Mouse (Mus musculus) erythroid progenitor cell, adult 5-6 weeks (primary cell): ENCODE measurements around the gene Ank2. TPM values are rescaled to one million over a fixed set of nuclear protein-coding genes. Genes with fewer than 3 reads are reported as not detected.

Experiments used
- ATAC-seq: replicated peaks from 2 replicates; pipeline ENCODE4 v1.8.0; 2016; ENCODE audit warnings: moderate number of reproducible peaks, mild to moderate bottlenecking, moderate TSS enrichment, inconsistent platforms; ENCODE audit not compliant: poor library complexity, low FRiP score, severe bottlenecking
- total RNA-seq, 2 experiments: library from RNA; stranded (forward) in 1 of 2; stranded (reverse) in 1 of 2; fragments of 150-400 nt in 1 of 2; fragments of 186-747, 209-891 nt in 1 of 2; gene quantifications; 2 replicates each; pipeline versions ENCODE4 v1.2.3 to v1.2.4; 2015 to 2017; ENCODE audit warnings: low replicate concordance in 2 of 2

Ank2 gene
- total RNA-seq, 2 experiments from 2014 or later: 1.2 TPM; not detected in 1

DNA sequence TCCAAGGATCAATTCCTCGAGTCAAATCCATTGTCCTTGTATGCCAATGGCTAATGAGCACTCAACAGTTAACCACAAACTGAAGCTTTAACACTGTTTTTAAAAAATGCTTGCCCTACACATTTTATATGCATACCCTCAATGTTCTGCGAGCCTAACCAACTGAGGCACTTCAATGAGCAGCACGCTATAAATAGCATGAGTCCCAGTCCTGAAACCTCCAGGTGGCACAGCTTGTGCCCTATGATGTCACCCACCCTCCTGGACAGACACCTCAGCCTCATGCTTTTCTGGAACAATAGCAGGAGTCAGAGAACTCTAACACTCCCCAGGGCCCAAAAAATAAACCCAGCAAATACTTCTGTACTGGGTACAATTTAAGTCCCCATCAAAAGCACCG lies 485.2 kb downstream of the Ank2 start:
- ATAC-seq: no peak

DNA sequence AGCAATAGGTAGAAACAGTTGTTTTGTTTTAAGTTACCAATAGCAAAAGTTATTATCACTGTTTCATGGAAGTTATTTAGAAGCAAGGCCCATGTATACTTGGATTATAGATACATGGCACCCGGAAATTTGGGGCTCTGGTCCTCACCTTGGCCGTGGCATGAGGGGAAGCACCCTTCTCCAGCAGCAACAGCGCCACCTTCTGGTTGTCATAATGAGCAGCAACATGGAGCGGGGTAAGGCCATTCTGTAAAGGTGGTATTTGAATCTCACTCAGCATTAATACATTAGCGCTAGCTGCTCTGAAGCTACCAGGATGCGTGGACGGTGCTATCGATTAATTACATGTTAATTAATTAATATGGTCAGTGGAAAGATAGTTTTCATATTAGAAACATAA lies 486.6 kb downstream of the Ank2 start:
- no peak for ATAC-seq

DNA sequence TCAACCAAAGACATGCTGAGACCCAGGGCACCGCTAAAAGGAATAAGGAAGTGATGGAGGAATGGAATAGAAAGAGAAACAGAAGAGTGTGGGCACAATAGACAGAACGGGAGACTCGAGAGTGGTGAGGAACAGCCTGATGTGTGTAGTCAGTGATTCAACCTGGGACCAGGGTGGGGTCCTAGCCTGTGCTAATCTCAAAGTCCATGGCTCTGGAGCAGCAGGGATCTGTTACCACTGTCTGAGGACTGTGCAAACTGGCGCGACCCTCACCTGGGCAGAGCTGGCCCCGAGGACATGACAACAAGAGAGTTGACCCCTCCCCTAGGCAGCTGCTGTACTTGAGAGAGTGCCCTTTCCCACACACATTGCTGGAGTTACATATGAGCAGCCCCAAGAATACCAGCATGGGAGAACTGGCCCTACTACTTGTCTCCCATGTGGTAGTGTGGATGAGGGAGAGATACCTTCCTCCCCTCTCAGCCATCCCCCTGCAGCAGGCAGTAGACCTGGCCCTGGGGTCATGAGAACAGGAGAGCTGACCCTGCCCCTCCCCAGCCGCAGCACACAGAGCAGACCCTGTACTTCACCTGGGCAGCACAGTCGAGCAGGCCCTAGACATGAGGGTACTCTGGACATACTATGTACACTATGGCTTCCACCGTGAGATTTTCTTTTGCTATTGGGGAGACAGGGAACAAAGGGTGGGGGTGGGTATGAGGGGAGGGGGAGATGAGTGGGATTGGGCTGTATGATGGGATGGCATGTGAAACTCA lies 493.1 kb downstream of the Ank2 start:
- no peak for ATAC-seq

DNA sequence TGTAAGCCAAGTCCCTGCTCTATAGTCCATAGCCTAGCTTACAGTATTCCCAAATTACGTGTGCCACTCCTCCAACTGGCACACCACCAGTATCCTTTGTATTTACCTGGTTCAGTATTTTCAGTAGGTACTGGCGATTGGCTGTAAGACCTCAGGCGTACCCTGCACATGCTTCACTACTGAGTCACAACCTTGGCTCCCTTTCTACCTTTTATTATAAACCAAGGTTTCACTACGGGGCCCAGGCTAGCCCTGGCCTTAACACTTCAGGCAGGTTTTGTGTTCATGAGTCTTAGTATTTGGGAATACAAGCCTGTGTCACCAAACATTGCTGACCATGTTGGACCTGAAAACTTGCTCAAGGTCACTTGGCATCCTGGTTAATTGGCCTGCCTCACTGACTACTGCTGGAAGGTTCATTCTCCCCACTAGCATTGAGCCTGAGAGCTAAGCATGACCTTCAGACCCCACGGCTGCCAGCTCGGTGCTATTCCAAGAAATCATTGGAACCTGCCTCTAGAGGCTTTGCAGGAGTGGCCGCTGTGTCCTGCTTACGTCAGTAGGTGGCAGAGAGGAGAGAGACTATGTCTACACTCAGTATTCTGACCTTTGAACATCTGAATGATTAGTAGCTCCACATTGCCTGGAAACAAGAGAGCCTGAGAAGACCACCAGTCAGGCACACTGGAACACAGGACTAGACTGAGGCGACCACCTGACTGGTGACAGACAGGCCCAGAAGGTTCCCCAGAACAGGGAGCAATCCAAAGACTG lies 494.1 kb downstream of the Ank2 start:
- ATAC-seq: no peak

DNA sequence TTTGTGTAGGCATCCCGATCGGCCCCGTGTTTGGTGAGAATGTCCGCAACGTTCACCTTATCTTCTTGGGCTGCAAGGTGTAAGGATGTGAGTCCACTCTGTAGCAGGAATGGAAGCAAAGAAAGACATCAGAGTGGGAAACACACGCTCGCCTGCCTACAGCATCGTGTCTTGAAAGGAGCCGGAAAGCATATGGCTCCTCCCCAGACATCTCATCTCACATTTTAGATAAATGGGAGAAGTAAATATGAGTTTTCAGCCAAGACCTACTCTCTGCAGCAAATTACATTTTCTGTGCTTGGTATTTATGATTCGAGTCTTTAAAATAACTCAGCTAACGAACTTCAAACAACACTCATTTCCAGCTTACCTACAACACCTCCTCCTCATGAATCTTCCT lies 495.2 kb downstream of the Ank2 start:
- ATAC-seq: no peak

DNA sequence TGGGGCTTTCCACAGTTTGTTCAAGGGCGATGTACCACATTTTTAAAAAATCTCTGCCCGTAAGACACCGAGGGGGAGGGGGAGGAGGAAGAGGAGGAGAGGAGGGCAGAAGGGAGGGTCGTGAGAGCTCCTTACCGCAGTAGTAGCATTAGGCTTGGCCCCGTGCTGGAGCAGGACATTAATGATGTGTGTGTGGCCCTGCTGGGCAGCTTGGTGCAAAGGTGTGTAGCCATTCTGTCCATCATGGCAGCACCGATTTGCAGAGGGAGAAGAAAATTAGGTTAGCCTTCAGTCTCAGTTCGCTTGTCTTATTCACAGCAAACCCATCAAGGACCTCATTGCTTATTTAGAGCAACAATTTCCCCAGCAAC lies 500.4 kb downstream of the Ank2 start:
- ATAC-seq: no peak

DNA sequence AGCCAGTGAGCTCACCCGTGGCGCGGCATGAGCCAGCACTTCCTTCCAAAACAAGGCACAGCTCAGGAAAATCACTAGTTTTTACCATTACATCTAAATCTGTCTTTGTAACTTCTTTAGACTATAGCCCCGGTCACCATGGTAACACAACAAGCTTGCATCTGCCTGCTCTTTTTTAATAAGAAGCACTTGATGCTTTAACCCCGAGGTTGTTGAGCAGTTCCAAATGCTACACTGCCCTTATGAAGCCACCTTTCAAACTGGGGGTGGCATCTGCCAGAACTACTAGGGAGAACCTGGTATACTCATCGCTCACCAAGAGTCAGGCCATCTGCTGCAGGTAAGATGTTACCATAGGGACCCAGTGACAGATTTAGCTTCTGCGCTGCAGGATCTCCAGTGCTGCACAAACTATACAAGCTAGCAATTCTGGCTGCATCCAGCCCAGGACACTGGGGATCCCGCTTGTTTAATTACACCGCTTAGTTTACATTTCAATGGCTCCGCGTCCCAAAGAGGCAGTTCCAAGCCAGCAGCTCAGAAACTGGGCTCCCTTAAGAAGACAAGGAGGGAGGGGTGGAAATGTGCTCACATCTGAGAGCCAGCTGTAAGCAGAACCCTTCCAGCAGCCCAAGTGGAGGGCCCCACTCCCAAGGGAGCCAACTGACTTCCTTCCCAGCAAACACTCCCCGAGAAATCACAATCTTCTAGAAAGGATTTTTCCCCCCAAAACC lies 501.0 kb downstream of the Ank2 start:
- no peak for ATAC-seq

DNA sequence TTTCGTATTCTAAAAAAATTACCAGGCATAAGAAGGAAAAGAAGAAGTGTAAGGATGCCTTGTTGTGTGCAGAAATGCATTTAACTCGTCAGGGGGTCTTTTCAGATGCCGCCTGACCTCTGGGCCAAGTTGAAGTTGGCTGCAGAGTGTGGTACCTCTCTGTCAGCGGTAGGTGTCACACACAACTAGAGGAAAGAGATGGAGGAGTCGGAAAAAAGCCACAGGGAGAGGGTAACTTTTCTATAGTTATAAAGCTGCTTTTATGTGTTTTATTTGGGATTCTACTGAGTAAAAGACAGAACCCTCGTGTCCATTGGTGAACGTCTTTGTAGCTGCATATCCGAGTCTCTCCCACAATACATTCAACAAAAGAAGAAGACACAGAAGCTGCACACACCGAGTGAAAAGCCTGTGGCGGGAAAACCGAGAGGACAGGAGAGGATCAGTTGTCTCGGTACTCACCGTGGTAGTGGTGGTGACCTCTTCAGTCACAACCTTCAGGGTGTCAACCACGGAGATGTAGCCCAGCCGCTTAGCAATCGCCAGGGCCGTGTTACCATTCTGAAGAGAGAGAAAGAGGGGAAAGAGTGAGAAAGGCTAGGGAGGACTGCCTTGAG lies 501.7 kb downstream of the Ank2 start:
- ATAC-seq: no peak

DNA sequence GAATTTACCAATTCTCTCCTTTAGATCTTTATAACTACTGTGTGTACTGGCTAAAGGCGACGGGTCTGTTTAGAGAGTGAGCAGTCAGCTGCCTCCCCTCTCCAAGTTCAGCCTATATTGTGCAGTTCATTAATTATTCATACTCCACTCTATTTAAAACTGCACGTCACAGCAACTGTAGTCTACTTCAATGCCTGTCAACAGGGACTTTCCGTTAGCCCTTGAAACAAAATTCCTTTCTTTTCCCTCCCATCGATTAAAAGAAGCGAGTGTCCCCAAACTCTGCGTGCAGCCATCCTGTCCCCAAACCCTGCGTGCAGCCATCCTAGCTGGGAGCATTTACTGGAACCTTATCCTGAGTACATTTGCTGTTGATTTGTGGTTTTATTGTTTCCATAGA lies 502.4 kb downstream of the Ank2 start:
- no peak for ATAC-seq

DNA sequence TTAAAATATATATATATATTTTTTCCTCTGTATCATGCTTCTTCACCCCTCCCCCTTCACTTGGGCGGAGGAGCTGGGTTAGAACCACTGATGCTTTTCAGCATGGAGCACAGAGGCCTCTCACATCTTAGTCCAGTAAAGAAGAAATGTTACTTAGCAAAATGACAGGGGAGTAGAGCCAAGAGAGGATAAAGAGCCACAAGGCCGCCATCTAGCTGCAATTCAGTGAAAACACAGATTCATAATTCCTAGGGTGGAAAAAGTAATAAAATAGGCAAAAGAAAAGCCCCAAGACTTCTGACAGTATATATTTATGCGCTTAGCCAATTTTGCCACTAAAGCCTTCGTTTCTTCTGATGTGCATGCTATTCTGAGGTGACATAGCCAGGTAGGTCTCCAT lies 503.2 kb downstream of the Ank2 start:
- no peak for ATAC-seq

DNA sequence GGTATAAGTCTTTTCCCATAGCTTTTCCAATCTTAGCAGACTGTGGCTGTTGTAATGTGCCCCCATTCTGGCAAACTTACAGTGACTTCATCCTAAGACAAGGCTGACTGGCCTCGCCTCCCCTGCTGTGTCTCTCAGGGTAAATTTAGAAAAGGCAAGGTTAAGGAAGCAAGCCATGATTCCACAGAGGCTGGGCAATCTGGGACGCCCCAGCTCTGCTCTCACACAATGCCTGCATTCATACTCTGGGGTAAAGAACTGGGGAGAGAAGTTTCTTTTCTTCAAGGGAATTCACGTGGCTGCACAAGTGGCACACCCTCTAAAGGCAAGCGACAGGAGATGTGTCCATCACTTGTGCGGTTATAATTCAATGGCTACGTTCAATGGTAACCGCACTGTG lies 505.0 kb downstream of the Ank2 start:
- ATAC-seq: no peak

DNA sequence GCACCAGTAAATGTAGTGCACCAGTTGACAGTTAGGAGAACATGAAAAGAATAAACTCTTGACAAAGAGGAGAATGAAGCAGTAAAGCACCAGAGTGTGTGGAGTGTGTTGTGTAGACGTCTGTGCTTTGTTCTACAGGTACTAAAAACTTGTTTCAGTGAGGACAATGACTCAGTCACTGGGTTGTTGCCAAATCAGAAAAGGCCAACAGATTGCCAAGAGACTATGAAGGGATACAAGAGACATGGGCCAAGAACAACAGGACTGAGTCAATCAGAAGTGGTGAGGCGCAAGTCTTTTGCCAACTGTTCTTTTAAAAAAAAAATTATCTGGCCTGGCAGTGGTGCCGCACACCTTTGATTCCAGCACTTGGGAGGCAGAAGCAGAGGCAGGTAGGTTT lies 509.2 kb downstream of the Ank2 start:
- ATAC-seq: no peak

DNA sequence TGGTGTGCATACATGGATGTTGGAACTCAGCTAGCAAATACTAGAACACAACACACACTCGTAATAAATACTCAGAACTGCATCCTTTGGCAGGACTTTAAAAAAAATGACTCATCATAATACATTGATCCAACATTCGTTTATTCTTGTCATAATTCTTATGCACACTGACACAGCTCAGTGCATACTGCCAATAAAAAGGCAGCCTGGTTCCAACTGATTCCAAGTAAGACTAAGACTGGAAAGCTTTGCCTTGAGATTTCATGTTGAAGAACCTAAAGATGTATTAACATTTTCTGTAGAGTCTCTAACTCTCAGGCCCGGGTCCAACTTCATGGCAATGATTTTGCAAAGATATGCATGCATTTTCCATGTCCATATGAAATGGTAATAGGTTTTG lies 512.5 kb downstream of the Ank2 start:
- no peak for ATAC-seq

DNA sequence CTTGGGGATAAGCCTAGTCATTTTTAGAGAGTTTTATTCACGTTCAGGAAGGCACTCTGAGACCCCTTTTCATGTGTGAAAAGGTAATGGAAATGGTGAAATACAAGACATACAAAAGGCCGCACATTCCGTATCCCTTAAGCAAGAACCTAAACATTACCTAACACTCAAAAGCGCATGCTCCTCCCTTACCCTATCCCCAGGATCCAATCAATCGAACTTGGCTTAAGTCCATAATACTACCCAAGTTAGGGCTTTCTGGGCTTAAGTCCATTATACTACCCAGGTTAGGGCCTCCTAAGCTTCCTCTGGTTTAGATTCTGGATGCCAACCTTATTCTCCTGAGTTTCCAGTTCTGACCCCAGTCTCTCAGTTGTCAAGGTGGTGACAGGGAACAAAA lies 516.3 kb downstream of the Ank2 start:
- no peak for ATAC-seq

DNA sequence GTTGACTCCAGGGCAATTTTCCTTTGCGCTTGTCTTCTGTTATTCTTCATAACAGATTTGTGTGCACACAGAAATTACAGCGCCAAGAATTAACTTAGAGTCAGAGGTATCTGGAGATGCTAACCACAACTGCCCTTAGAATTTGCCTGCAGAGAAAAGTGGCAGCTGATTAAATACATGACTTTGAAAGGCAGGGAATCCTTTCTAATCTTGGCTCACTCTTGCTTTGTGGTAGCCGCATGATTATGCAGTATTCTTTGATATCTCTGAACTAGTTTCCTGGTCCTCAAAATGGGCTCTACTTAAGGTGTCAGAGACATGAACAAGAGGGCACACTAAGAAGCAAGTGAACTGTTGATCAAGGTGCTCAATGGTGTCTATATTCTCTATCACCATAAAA lies 518.0 kb downstream of the Ank2 start:
- no peak for ATAC-seq

DNA sequence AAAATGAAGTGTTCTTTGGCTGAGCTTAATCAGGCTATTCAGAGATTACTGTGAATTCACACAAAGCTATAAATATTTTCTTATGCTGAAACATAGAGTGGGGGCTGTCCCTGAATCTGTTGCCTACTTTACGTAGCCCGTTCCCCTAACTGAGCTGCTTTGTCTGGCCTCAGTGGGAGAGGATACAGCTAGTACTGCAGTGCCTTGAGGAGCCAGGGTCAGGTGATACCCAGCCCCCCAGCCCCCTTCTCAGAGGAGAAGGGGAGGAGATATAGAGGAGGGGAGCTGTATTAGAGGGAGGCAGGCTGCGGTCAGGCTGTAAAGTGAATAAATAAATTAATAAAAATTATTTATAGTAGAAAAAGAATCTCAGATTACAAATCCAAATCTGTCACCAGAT lies 519.5 kb downstream of the Ank2 start:
- no peak for ATAC-seq

DNA sequence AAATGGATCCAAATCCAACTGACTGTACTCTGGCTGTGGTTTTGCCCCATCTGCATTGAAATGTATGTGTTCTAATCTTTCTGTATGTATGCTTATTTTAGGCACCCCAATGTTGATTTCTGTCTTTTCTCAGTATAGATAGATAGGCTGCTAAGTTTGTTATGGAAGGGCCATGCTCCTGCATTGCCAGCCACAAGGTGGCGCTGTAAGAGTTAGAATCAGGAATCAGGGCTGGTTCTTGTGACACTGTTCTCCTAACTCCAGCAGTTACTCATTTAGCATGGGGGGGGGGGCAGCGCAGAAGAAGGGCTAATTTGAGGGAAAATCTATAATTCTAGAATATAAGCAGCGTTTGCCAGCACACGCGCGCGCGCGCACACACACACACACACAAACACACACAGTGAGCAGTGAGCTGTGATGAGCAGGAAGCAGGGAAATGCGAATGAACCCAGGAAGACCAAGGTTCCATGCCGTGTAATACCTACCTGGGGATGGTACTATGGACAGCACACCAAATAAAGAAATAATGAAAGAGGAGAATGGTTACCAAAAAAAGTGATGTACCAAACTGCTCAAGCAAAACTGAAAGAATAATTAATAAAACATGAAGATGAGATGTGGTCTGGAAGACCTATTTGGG lies 520.3 kb downstream of the Ank2 start:
- no peak for ATAC-seq

DNA sequence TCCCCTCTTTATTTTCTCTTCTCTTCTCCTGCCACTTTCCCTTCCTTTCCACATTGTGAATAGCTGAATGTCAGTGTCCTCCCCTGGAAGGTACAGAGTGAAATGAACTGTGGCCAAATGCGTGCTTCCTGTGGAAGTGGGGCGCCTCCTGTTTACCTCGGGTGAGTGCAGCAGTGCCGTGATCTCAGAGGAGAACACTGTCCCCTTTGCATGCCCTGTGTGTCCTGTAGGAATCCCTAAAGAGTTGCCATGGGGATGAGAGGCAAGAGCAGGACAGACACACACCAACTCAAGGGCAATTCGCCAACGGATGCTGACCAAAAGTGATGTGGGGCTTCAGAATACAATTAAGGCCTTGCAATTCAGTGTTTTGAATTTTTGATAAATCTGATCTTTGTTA lies 521.8 kb downstream of the Ank2 start:
- no peak for ATAC-seq

DNA sequence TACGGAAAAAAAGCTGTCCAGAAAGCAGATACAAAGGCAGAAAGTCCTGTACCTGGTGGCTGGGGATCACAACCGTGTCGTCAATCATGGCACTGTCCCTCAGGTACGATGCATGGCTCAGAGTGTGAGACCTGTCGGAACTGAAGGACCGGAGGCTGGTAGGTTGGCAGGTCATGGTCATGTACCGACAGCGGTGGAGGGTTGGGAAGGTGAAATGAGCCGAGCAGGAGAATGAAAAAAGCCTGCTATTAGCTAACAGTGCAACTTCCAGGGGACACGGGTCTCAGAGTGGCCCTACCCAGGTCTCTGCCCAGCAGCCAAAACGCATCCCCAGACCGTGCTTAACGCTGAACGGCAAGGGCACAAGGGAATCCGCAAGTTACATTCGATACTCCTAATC lies 522.4 kb downstream of the Ank2 start:
- ATAC-seq: 0 out of 2 replicates have a peak, but pooled peaks have one; percentile 6

DNA sequence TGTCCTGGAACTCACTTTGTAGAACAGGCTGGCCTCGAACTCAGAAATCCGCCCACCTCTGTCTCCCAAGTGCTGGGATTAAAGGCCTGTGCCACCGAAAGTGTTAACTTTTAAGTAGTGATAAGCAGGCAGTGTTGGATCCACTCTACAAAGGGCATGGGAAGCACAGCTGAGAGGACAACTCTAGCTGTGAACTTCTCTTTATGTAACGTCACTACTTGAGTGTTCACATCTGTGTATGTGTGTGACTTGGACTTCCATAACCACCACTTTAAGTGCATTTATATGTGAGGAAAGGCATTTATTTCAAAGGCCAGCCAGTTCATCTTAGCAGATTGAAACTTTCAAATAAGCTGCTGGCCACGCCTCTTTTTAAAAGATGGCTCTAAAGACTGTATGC lies 523.7 kb downstream of the Ank2 start:
- ATAC-seq: no peak
